Mouse (Mus musculus) small intestine, adult 2 months (tissue): Measurements from ENCODE around the gene Nr2f6.

Experiments used
- CTCF ChIP-seq: fragments of 200-500 bp; IDR thresholded peaks from 2 replicates; pipeline ENCODE4 v1.5.1; 2012; ENCODE audit warnings: low read depth, mild to moderate bottlenecking, control low read depth, inconsistent platforms, low read length, moderate library complexity, mixed read lengths; ENCODE audit not compliant: insufficient replicate concordance, insufficient read length; ENCODE audit errors: extremely low read depth
- POLR2A ChIP-seq: fragments of 200-500 bp; IDR thresholded peaks from 2 replicates; pipeline ENCODE4 v1.6.1; 2012; ENCODE audit warnings: low read depth, mild to moderate bottlenecking, control low read depth, inconsistent platforms, low read length, moderate library complexity

- TF ChIP-seq CTCF (no peak), POLR2A (no peak)
These were observed 8.8 kb downstream of the Nr2f6 start for GRCm38 (mm10) chr8:71373000-71373399.
